Mouse (Mus musculus): ENCODE results near the gene Cdrt4.

Cdrt4 gene

DNA sequence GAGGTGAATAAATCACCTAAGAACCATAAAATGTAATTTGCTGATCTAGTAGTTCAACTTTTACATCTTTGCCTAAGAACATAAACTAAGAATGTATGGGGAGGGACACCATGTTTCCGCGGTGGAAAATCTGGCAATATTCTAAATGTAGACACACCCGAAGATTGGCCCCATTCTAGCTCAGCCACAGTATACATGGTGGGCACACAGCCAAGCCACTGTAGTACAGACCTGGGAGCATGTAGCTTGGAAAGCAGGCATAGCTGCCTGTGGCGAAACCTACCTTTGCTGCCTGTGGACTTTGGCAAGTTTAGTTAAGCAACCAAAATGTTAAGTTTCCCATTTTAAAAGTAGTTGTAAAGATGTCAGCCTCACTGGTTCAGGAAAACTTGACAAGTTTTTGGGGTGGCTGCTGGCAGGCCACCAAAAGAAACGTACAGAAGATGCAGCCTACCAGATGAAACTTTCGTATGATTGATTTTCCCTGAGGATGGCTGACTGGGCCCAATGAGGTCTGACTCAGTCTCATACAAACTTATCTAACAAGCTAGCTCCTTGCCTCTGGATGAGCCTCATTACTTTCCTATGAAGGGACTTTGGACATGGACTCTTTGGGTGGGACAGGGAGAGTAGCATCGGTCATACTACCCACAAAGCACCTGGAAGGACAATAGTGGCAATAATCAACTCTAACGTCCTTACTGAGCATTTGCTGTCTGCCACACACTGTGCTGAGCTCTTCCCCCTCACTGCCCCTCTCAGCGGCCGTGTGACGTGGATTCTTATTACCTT lies 84.6 kb downstream of the Cdrt4 start:
- no peak for DNase-seq (ENCODE audit: low spot score in 2 of 2)

DNA sequence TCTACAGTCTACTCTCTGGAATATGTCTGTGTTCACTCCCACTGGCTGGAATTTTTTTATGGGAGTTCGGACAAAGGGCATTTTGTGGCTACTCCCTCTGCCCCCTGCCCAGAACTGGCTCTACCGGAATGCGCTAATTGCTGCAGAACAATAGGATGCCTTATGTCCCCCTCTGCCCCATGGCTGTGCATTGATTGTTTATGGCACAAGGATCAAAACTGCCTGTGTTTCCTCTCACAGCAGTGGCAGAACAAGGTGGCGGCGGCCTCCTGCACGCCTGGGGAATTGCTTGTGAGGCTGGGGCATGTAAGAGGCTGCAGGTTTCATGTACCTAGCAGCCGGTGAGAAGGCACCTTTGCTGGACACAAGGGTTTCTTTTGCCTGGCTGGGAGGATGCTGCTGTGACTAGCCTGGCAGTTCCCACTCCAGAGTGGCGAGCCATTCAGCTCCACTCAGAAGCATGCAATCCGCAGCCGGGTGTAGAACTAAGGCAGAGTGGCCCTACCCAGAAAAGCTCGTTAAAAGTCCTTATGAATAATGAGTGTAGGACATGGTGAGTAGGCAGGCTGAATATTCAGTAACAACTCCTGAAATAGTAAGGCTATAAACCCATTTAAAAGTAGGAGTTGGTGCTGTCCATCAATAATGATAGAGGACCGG lies 89.1 kb downstream of the Cdrt4 start:
- DNase-seq (ENCODE audit: low spot score in 2 of 2), result no peak
